Mouse (Mus musculus) C3H10T1/2 (cell line): ENCODE data around the gene Pde8a. TPM values are rescaled to one million over a fixed set of nuclear protein-coding genes. Genes with fewer than 3 reads are reported as not detected.

Experiments used
- polyA plus RNA-seq, 2 experiments: library from polyadenylated mRNA; unstranded; fragments of >200 nt; fragmentation: generic; extraction: Trizol; gene quantifications; one replicate each; pipeline ENCODE4 v1.2.1; 2012; ENCODE audit warnings: missing spikeins in 2 of 2

Pde8a gene
- polyA plus RNA-seq = under 1 TPM; 0.13 to 0.61 TPM

DNA sequence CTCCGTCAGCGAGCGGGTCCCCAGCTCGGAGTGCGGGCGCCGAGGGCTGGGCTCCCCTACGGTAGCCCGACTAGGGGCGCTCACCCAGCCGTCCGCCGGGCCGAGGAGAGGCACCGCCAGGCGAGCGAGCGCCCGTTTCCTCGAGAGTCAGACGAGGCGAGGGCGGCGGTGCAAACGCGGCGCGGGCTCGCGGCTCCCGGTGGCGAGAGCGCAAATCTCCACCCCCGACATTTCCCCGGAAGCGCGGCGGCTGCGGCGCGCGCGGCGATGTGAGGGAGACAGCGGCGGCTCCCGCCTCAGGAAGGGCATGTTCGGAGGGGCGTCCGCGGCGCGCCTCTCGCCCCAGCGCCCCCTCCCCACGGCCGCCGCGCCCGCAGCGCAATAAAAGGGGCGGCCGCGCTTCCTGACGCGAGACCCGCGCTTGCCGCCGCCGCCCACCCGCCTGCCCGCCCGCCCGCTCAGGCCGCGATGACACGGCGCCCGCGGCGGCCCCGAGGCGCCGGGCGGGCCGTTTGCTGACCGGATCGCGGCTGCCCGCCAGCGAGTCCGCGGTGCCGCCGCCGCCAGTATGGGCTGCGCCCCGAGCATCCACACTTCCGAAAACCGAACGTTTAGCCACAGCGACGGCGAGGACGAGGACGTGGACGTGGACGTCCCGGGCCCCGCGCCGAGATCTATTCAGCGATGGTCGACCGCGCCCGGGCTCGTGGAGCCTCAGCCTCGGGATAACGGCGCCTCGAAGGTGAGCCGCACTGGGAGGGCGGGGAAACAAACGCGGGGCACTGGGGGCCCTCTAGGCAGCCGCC is at the start of gene Pde8a:
Pde8a (plus strand) TSS at position 250 of the 806 bp plus-strand sequence.

DNA sequence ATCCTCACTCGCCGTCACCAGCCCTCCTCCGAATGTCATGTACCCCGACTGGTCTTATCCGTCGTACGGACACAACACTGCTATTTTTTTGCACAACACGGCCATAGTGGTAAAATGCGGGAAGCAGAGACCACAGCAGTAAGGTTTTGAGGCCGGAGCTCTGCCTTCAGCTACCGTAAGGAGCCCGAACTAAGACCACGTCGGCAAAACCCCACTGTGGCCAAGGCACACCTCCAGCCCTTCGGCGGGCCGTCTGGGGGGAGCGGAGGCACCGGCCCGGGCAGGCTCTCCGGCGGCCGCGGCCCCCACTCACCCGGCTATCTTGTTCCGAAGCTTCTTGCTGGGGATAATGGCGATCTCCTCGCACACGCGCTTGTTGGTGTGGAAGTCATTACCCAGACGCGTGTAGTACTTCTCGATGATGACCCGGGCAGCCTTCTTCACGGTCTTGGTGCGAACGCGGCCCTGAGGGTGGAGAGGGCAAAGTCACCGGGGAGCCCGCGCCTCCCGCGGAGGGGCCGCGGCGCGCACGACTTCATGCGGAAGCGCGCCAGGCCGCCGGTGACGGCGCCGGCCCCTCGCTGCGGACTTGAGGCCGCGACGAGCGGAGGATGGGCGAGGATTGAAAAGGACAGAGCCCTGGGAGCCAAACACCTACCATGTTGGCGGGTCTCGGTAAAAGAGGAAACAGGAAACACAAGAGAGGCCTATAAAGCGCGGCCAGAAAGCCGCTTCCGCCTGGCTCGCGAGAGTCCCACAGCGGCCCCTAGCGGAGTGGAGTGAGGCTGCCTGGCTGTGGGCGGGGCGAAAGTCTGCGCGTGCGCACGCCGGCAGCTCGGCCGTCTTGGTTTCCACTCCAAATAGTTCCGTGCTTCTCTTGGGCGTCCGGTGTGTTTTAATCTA is 131.4 kb downstream of the Pde8a start, which contains the start of gene Rps17:
Rps17 (minus strand) TSS at position 711 of the 903 bp plus-strand sequence.

Other genes with a start within 250 kb of the Pde8a start
- gene Zfp592, start 219.9 kb upstream of the Pde8a start, polyA plus RNA-seq = 10 to 100 TPM in 1 of 2 experiments, 1 to 10 TPM in 1; 4.1 to 10.3 TPM
- under 1 TPM in 1 of 2 experiments, not detected in 1; 0.02 TPM for gene Alpk3, start 156.0 kb upstream of the Pde8a start, polyA plus RNA-seq
- under 1 TPM in 1 of 2 experiments, not detected in 1; 0.01 TPM for gene Slc28a1, start 98.8 kb upstream of the Pde8a start, polyA plus RNA-seq
- gene Rps17, start 131.7 kb downstream of the Pde8a start, polyA plus RNA-seq = 1,000 to 10,000 TPM; 2,242 to 4,097 TPM
- 1 to 10 TPM in 1 of 2 experiments, under 1 TPM in 1; 0.16 to 1.0 TPM for gene Cpeb1, start 241.9 kb downstream of the Pde8a start, polyA plus RNA-seq